Mouse (Mus musculus): ENCODE measurements around the gene Dirc2. TPM values are rescaled to one million over a fixed set of nuclear protein-coding genes. Genes with fewer than 3 reads are reported as not detected.
A peak's percentile ranks its signal among the peaks of the same experiment; 100 is the strongest.

Gene Dirc2
- 15.7 and 20.1 TPM in 2 replicates for polyA plus RNA-seq (2014; fragmentation: Nextera tagmentation; extraction: Ambion mirVana)

- H3K27ac ChIP-seq (replicated peaks in 1 of 2; ENCODE audit: control insufficient read depth in 1 of 2, insufficient read depth in 1 of 2, low read depth in 2 of 2, low read length in 2 of 2): peak within 1 kb of the TSS in 1 of 2 experiments; percentile 61; a peak in 2 of 4 replicates
- no peaks in the 10 kb centered on the region for H3K27me3 ChIP-seq (ENCODE audit: control insufficient read depth, insufficient read depth, low read length)
- H3K9me3 ChIP-seq (ENCODE audit: control insufficient read depth, low read length): no peaks in the 10 kb centered on the region
- peak within 1 kb of the TSS; percentile 79 to 83 for H3K4me3 ChIP-seq (ENCODE audit: control insufficient read depth in 1 of 2, insufficient read depth in 1 of 2, low read depth in 1 of 2, low read length in 2 of 2)
- peak within 1 kb of the TSS; percentile 92 for H3K9ac ChIP-seq (ENCODE audit: low read length)
- WGBS: under 1% methylated on average over 68 of the region's 78 CpGs
- H3K4me1 ChIP-seq (ENCODE audit: control insufficient read depth in 2 of 2, insufficient read depth in 2 of 2, low read length in 2 of 2): peaks cover 9 to 23% of the 10 kb centered on the region in 2 experiments
- peak within 1 kb of the TSS; percentile 98 for H3K4me2 ChIP-seq (ENCODE audit: low read length)
- no peaks in the 10 kb centered on the region for H3K36me3 ChIP-seq (ENCODE audit: control insufficient read depth, insufficient read depth, low read length)
- ATAC-seq (ENCODE audit: insufficient number of reproducible peaks, insufficient read depth, low FRiP score, low read depth): peak; percentile 82
Measured at GRCm38 (mm10) chr16:35768785-35769642, at the start of gene Dirc2. Gene Dirc2, minus strand, starts transcription at chr16:35769356.

- Histone ChIP-seq H3K9ac (ENCODE audit: low read length) (no peak overlapping the region), H3K36me3 (ENCODE audit: control insufficient read depth, insufficient read depth, low read length) (peaks cover 14% of the 10 kb centered on the region), H3K27me3 (ENCODE audit: control insufficient read depth, insufficient read depth, low read length) (no peaks in the 10 kb centered on the region), H3K4me1 (ENCODE audit: control insufficient read depth in 2 of 2, insufficient read depth in 2 of 2, low read length in 2 of 2) (no peaks in the 10 kb centered on the region), H3K9me3 (ENCODE audit: control insufficient read depth, low read length) (no peaks in the 10 kb centered on the region), H3K27ac (replicated peaks in 1 of 2; ENCODE audit: control insufficient read depth in 1 of 2, insufficient read depth in 1 of 2, low read depth in 2 of 2, low read length in 2 of 2) (no peak overlapping the region), H3K4me2 (ENCODE audit: low read length) (no peak overlapping the region), H3K4me3 (ENCODE audit: control insufficient read depth in 1 of 2, insufficient read depth in 1 of 2, low read depth in 1 of 2, low read length in 2 of 2) (no peak overlapping the region)
- 37% methylated on average over 13 of the region's 13 CpGs for WGBS
- no peak for ATAC-seq (ENCODE audit: insufficient number of reproducible peaks, insufficient read depth, low FRiP score, low read depth)
Measured at GRCm38 (mm10) chr16:35817255-35818089, 48.3 kb upstream of the Dirc2 start.

- 51% methylated on average over 3 of the region's 3 CpGs for WGBS
- no peak overlapping the region for H3K9ac ChIP-seq (ENCODE audit: low read length)
- no peaks in the 10 kb centered on the region for H3K27me3 ChIP-seq (ENCODE audit: control insufficient read depth, insufficient read depth, low read length)
- H3K36me3 ChIP-seq (ENCODE audit: control insufficient read depth, insufficient read depth, low read length): no peaks in the 10 kb centered on the region
- no peak for ATAC-seq (ENCODE audit: insufficient number of reproducible peaks, insufficient read depth, low FRiP score, low read depth)
- H3K4me2 ChIP-seq (ENCODE audit: low read length): no peak overlapping the region
- H3K9me3 ChIP-seq (ENCODE audit: control insufficient read depth, low read length): no peaks in the 10 kb centered on the region
- H3K4me1 ChIP-seq (ENCODE audit: control insufficient read depth in 2 of 2, insufficient read depth in 2 of 2, low read length in 2 of 2): no peaks in the 10 kb centered on the region
- no peak overlapping the region for H3K27ac ChIP-seq (replicated peaks in 1 of 2; ENCODE audit: control insufficient read depth in 1 of 2, insufficient read depth in 1 of 2, low read depth in 2 of 2, low read length in 2 of 2)
- H3K4me3 ChIP-seq (ENCODE audit: control insufficient read depth in 1 of 2, insufficient read depth in 1 of 2, low read depth in 1 of 2, low read length in 2 of 2): no peak overlapping the region
Measured at GRCm38 (mm10) chr16:35813119-35813518, 44.0 kb upstream of the Dirc2 start.

GRCm38 (mm10) chr16:35808838-35809237 lies 39.7 kb upstream of the Dirc2 start:
- peaks cover 3% of the 10 kb centered on the region; the same call in 1 of the 2 replicates for H3K36me3 ChIP-seq (ENCODE audit: control insufficient read depth, insufficient read depth, low read length)
- no peak overlapping the region for H3K4me2 ChIP-seq (ENCODE audit: low read length)
- no peak for ATAC-seq (ENCODE audit: insufficient number of reproducible peaks, insufficient read depth, low FRiP score, low read depth)
- H3K4me3 ChIP-seq (ENCODE audit: control insufficient read depth in 1 of 2, insufficient read depth in 1 of 2, low read depth in 1 of 2, low read length in 2 of 2): no peak overlapping the region
- WGBS: 94% methylated on average over 2 of the region's 2 CpGs
- peaks cover 3 to 4% of the 10 kb centered on the region in 2 experiments; a peak in 3 of 4 replicates for H3K4me1 ChIP-seq (ENCODE audit: control insufficient read depth in 2 of 2, insufficient read depth in 2 of 2, low read length in 2 of 2)
- no peaks in the 10 kb centered on the region for H3K27me3 ChIP-seq (ENCODE audit: control insufficient read depth, insufficient read depth, low read length)
- H3K27ac ChIP-seq (replicated peaks in 1 of 2; ENCODE audit: control insufficient read depth in 1 of 2, insufficient read depth in 1 of 2, low read depth in 2 of 2, low read length in 2 of 2): no peak overlapping the region
- H3K9ac ChIP-seq (ENCODE audit: low read length): no peak overlapping the region
- no peaks in the 10 kb centered on the region for H3K9me3 ChIP-seq (ENCODE audit: control insufficient read depth, low read length)

- Histone ChIP-seq H3K36me3 (ENCODE audit: control insufficient read depth, insufficient read depth, low read length) (peaks cover 3% of the 10 kb centered on the region; the same call in 1 of the 2 replicates), H3K4me2 (ENCODE audit: low read length) (no peak overlapping the region), H3K9me3 (ENCODE audit: control insufficient read depth, low read length) (no peaks in the 10 kb centered on the region), H3K4me3 (ENCODE audit: control insufficient read depth in 1 of 2, insufficient read depth in 1 of 2, low read depth in 1 of 2, low read length in 2 of 2) (no peak overlapping the region), H3K4me1 (ENCODE audit: control insufficient read depth in 2 of 2, insufficient read depth in 2 of 2, low read length in 2 of 2) (peaks cover 4 to 7% of the 10 kb centered on the region in 2 experiments), H3K27me3 (ENCODE audit: control insufficient read depth, insufficient read depth, low read length) (no peaks in the 10 kb centered on the region), H3K27ac (replicated peaks in 1 of 2; ENCODE audit: control insufficient read depth in 1 of 2, insufficient read depth in 1 of 2, low read depth in 2 of 2, low read length in 2 of 2) (no peak overlapping the region), H3K9ac (ENCODE audit: low read length) (no peak overlapping the region)
- no peak for ATAC-seq (ENCODE audit: insufficient number of reproducible peaks, insufficient read depth, low FRiP score, low read depth)
- WGBS: 83% methylated on average over 4 of the region's 4 CpGs
Measured at GRCm38 (mm10) chr16:35807663-35807992, 38.5 kb upstream of the Dirc2 start.

- Histone ChIP-seq H3K27ac (replicated peaks in 1 of 2; ENCODE audit: control insufficient read depth in 1 of 2, insufficient read depth in 1 of 2, low read depth in 2 of 2, low read length in 2 of 2) (no peak overlapping the region), H3K9me3 (ENCODE audit: control insufficient read depth, low read length) (no peaks in the 10 kb centered on the region), H3K27me3 (ENCODE audit: control insufficient read depth, insufficient read depth, low read length) (no peaks in the 10 kb centered on the region), H3K4me2 (ENCODE audit: low read length) (no peak overlapping the region), H3K36me3 (ENCODE audit: control insufficient read depth, insufficient read depth, low read length) (peaks cover 3% of the 10 kb centered on the region; the same call in 1 of the 2 replicates), H3K4me1 (ENCODE audit: control insufficient read depth in 2 of 2, insufficient read depth in 2 of 2, low read length in 2 of 2) (peaks cover 4 to 7% of the 10 kb centered on the region in 2 experiments), H3K4me3 (ENCODE audit: control insufficient read depth in 1 of 2, insufficient read depth in 1 of 2, low read depth in 1 of 2, low read length in 2 of 2) (no peak overlapping the region), H3K9ac (ENCODE audit: low read length) (no peak overlapping the region)
- WGBS: 68% methylated on average over 6 of the region's 6 CpGs
- no peak for ATAC-seq (ENCODE audit: insufficient number of reproducible peaks, insufficient read depth, low FRiP score, low read depth)
Measured at GRCm38 (mm10) chr16:35806973-35807662, 38.0 kb upstream of the Dirc2 start.

- peaks cover 7 to 9% of the 10 kb centered on the region in 2 experiments for H3K4me1 ChIP-seq (ENCODE audit: control insufficient read depth in 2 of 2, insufficient read depth in 2 of 2, low read length in 2 of 2)
- H3K9me3 ChIP-seq (ENCODE audit: control insufficient read depth, low read length): no peaks in the 10 kb centered on the region
- H3K27ac ChIP-seq (replicated peaks in 1 of 2; ENCODE audit: control insufficient read depth in 1 of 2, insufficient read depth in 1 of 2, low read depth in 2 of 2, low read length in 2 of 2): no peak overlapping the region
- H3K4me3 ChIP-seq (ENCODE audit: control insufficient read depth in 1 of 2, insufficient read depth in 1 of 2, low read depth in 1 of 2, low read length in 2 of 2): no peak overlapping the region
- WGBS: 96% methylated on average over 4 of the region's 4 CpGs
- no peak overlapping the region for H3K9ac ChIP-seq (ENCODE audit: low read length)
- H3K4me2 ChIP-seq (ENCODE audit: low read length): no peak overlapping the region
- no peak for ATAC-seq (ENCODE audit: insufficient number of reproducible peaks, insufficient read depth, low FRiP score, low read depth)
- peaks cover 7% of the 10 kb centered on the region; the same call in 1 of the 2 replicates for H3K36me3 ChIP-seq (ENCODE audit: control insufficient read depth, insufficient read depth, low read length)
- H3K27me3 ChIP-seq (ENCODE audit: control insufficient read depth, insufficient read depth, low read length): no peaks in the 10 kb centered on the region
Measured at GRCm38 (mm10) chr16:35803723-35804122, 34.6 kb upstream of the Dirc2 start.
